Mouse (Mus musculus) midbrain, embryonic 16.5 days (tissue): ENCODE measurements at regions not wholly inside any gene's neighbourhood (a gene's known extent, or its start where the extent isn't known, plus 50 kb on each side); places are given as distances from the start of the nearest gene placed in this dataset.

ENCODE experiments used
- ATAC-seq: fragments of 200-750 bp; cut with Nextera tagmentation; 2 replicates; pipeline ENCODE4 v1.8.0; 2017; ENCODE audit warnings: moderate TSS enrichment
- H3K27ac ChIP-seq: fragments of 300-500 bp; sonication (generic); 2 replicates; pipeline ENCODE4 v1.5.1; 2014; ENCODE audit warnings: mild to moderate bottlenecking, low read length, mixed read lengths
- H3K27me3 ChIP-seq: fragments of 300-500 bp; sonication (generic); 2 replicates; pipeline ENCODE4 v1.6.1; 2014; ENCODE audit warnings: low read depth, low read length, mixed read lengths; ENCODE audit not compliant: control insufficient read depth, insufficient read depth
- H3K36me3 ChIP-seq: fragments of 300-500 bp; sonication (generic); 2 replicates; pipeline ENCODE4 v1.6.1; 2014; ENCODE audit warnings: mild to moderate bottlenecking, low read length, moderate library complexity, mixed read lengths; ENCODE audit not compliant: control insufficient read depth, insufficient read depth
- H3K4me1 ChIP-seq: fragments of 300-500 bp; sonication (generic); 2 replicates; pipeline ENCODE4 v1.6.1; 2014; ENCODE audit warnings: mild to moderate bottlenecking, low read length, mixed read lengths; ENCODE audit not compliant: control insufficient read depth, insufficient read depth
- H3K4me2 ChIP-seq: fragments of 300-500 bp; sonication (generic); 2 replicates; pipeline ENCODE4 v1.6.1; 2014; ENCODE audit warnings: mild to moderate bottlenecking, low read length, mixed read lengths
- H3K4me3 ChIP-seq: fragments of 300-500 bp; sonication (generic); 2 replicates; pipeline ENCODE4 v1.5.1; 2014; ENCODE audit warnings: low read depth, mild to moderate bottlenecking, low read length, moderate library complexity, mixed read lengths
- H3K9ac ChIP-seq: fragments of 300-500 bp; sonication (generic); 2 replicates; pipeline ENCODE4 v1.6.1; 2014; ENCODE audit warnings: low read depth, low read length, mixed read lengths
- H3K9me3 ChIP-seq: fragments of 300-500 bp; sonication (generic); replicated peaks from 2 replicates; pipeline ENCODE4 v1.6.1; 2014; ENCODE audit warnings: mild to moderate bottlenecking, low read length, mixed read lengths; ENCODE audit not compliant: control insufficient read depth, poor library complexity, severe bottlenecking
- WGBS: fragments of 180-500 bp; shearing (Covaris S2); extraction: QIAGEN DNeasy Blood & Tissue Kit; methylation state at CpG from one replicate; pipeline ENCODE4 v1.1.7; 2014; 5-methylcytosine and 5-hydroxymethylcytosine counted together

- H3K4me1 ChIP-seq = no peaks in the 10 kb centered on the region
- H3K36me3 ChIP-seq = no peaks in the 10 kb centered on the region
- H3K4me2 ChIP-seq = no peak overlapping the region
- no peak overlapping the region for H3K4me3 ChIP-seq
- WGBS = 81% methylated on average over 6 of the region's 6 CpGs
- no peak overlapping the region for H3K27ac ChIP-seq
- H3K9me3 ChIP-seq = no peaks in the 10 kb centered on the region
- H3K27me3 ChIP-seq = no peaks in the 10 kb centered on the region
- H3K9ac ChIP-seq = no peak overlapping the region
- ATAC-seq = no peak
These were observed 72.0 kb downstream of the Tnfaip3 start for GRCm38 (mm10) chr10:18943296-18944075.

- Histone ChIP-seq H3K36me3 (no peaks in the 10 kb centered on the region), H3K27me3 (no peaks in the 10 kb centered on the region), H3K27ac (no peak overlapping the region), H3K9me3 (no peaks in the 10 kb centered on the region), H3K4me1 (no peaks in the 10 kb centered on the region), H3K9ac (no peak overlapping the region), H3K4me3 (no peak overlapping the region), H3K4me2 (no peak overlapping the region)
- no peak for ATAC-seq
These were observed 68.7 kb downstream of the Tnfaip3 start for GRCm38 (mm10) chr10:18946727-18947126.
